Mouse (Mus musculus) liver, embryonic 14.5 days (tissue): ENCODE results near the gene Cachd1.

Experiments
- CTCF ChIP-seq: IDR thresholded peaks from 2 replicates; pipeline ENCODE4 v1.5.1; 2016; ENCODE audit warnings: antibody characterized with exemption, low read depth, control low read depth
- EP300 ChIP-seq: IDR thresholded peaks from 2 replicates; pipeline ENCODE4 v1.6.1; 2016; ENCODE audit warnings: antibody characterized with exemption, low read depth

- no peak for TF ChIP-seq CTCF
- TF ChIP-seq EP300: no peak
Measured at GRCm38 (mm10) chr4:100914532-100914931, 138.1 kb downstream of the Cachd1 start.
